Mouse (Mus musculus) spleen, adult 18-20 months (tissue): ENCODE data around the gene Nfrkb.

Experiments
- DNase-seq, 2 experiments: peaks; one replicate each; pipeline ENCODE4 v3.0.0; 2022; ENCODE audit warnings: mixed read lengths in 2 of 2

The Nfrkb gene

DNA sequence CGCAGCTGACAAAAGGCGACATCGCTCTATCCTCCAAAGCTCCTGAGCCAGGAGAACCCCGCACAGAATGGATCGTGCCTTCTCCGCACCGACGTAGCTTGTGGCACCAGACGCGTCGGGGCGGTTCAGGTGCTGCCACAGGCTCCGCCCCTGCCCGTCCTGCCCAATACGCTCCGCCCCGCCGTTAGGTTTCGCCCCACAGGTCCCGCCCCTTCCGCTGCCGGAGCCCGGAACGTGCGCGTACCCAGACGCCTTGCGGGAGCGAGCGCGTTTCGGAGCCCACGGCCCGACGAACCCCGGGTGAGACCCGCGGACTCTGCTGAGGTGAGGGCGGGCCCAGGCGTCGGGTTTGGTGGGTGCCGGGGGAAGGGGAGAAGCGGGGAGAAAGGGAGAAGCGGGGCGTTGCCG is at the start of gene Nfrkb:
Nfrkb (plus strand) TSS at position 246 of the 408 bp plus-strand sequence.
- peak; percentile 92 to 97 for DNase-seq

DNA sequence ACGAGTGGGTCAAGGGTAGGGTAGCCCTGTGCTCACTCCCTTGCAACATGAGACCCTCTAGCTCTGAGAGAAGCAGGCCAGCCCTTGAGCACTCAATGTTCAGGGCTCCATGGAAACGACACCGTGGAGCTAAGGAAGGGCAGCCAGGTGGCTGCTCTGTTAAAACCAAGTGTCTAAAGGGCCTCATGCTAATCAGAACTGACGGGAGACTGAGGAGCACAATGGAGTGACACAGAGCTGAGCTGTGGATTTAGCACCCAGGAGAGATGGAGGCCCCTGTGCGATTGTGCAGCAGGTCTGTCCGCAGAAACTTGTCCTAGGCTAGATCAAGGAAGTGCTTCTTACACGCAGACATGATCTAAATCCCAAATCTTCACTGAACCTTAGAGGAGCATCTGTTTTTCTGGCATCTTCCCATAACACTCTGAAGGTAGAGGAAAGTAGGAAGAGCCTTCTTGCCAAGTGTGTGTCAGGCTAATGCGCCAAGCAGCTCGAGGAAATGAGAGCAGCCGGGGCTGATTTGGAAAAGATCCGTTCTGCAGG is 41.6 kb upstream of the Nfrkb start:
- DNase-seq, result no peak

DNA sequence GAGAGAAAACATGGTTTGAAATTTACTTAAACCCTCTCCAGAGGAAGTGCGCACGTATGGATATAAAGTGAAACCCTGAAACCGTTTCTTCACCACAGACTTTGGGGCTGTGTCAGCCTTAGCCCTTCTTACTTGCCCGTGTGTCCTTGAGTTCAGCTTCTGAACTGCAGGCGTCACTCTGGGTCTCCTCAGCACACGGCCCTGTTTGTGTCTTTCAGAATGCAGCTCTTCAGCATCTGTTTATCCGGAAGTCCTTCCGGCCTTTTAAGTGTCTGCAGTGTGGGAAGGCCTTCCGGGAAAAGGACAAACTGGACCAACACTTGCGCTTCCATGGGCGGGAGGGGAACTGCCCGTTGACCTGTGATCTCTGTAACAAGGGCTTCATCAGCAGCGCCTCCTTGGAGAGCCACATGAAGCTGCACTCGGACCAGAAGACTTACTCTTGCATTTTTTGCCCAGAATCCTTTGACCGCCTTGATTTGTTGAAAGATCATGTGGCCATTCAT is 39.4 kb upstream of the Nfrkb start:
- DNase-seq, result no peak

DNA sequence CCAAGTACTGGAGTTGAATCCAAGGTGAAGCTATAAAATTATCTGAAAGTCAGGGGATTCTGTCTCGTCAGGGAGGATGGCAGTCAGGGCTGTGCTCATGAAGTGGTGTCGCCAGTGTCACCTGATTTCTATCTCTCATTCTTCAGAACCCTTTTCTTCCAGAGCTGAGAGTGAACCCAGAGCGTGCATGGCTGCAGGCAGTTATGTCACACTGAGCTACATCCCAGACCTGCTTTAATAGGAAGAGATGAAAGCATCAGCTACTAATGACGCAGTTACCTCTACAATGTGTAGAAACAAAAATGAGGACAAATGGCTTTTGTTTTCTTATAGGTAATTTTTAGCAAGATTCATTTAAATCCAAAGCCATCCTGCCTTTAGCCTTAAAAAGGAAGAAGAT is 37.5 kb upstream of the Nfrkb start:
- no peak for DNase-seq

DNA sequence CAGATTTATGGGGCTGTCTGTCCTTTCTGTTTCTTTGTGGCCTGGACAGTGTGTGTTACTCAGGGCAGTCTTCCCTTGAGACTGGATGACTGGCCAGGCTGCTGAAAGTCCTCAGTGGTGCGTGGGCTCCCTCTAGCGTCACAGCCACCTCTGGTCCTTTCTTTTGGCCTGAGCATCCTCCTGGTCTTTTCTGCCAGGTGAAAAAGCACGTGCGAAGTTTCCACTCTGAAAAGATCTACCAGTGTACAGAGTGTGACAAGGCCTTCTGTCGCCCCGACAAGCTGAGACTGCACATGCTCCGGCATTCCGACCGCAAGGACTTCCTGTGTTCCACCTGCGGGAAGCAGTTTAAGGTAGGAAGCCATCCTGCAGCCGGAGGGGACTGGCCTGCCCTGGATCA is 37.1 kb upstream of the Nfrkb start:
- DNase-seq, result peak; percentile 29 to 67

DNA sequence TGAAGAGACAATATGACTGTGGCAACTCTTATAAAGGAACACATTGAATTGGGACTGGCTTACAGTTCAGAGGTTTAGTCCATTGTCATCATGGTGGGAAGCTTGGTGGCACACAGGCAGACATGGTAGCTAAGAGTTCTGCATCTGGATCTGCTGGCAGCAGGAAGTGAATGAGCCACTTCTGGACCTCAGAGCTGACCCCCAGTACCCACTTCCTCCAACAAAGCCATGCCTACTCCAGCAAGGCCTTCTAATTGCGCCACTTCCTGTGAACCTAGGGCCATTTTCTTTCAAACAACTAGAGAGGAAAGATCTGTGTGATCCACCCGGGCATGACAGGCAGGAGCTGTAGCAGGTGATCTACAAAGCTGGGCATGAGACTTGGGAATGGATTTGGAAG is 33.3 kb upstream of the Nfrkb start:
- no peak for DNase-seq

DNA sequence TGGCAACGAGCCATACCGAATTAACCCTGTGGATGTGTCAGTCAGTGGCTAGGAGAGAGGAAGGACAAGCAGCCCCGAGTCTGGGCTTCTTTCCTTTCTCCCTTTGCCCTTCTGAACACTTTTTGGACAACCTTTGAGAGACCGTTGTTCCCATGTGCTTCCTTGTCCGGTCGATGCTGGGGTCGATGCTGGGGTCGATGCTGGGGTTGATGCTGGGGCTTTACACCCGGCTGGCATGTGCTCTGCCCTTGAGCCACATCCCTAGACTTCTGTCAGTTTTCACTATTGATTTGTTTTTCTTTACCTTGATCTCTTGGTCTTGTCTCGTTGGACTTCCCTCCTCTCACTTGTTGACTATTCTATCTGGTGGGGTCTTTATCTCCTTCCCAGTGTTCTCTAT is 32.5 kb upstream of the Nfrkb start:
- no peak for DNase-seq

DNA sequence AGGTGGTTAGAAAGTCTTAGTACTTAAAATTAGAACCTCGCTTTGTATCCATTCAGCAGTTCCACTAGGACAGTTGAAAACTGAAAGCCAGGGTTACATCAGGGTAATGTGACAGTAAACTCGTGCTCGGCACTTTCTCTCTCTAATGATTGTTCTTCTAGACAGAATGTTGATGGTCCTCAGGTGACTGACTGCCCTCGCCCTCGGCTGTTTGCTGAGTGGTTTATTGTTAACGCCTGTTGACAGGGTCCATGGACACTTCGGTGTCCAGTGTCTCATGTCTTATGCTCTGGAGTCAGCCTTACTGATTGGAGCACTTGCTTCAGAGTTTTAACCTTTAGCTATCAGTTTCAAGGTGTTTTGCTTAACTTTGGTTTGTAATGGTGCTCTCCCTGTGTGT is 31.9 kb upstream of the Nfrkb start:
- DNase-seq, result no peak

DNA sequence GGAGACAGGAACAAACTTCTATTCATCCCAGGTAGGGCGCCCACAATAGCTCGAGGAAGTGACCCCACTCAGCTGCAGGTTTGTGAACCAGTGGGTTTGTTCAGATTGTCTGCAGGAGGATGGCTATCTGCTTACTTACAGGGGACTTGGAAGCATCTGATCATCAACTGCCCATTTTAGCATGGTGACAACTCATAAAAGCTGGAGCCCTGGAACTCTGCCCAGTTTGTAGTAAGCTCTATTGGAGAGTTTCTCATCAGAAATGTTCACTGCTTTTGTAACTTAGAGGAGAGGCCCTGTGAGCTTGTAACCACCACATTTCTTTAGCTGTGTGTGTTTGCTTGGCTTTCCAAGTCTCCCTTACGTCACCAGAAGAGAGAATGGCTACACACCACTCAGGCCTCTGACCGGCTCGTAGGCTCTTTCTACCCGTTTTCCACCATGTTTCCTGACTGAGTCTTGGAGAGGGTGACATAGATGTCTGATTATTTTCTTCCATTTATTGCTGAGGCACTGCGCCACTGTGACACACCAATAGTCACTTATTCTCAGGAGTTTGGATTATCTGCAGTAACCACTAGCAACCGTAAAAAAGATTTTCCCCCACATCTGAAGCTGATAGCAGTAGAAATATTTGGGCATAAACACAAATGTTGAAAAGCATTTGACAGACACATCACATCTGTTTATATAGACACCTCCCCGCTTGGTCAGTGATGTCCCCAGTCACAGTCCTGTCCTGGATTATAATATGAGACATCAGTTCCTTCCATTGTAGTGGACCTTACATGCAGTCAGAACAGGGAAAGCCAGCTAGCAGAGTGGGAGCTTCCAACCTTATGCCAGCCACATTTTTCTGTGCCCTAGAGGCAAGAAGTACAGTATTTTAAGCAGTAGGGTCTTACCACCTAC is 22.0 kb upstream of the Nfrkb start:
- DNase-seq, result no peak

DNA sequence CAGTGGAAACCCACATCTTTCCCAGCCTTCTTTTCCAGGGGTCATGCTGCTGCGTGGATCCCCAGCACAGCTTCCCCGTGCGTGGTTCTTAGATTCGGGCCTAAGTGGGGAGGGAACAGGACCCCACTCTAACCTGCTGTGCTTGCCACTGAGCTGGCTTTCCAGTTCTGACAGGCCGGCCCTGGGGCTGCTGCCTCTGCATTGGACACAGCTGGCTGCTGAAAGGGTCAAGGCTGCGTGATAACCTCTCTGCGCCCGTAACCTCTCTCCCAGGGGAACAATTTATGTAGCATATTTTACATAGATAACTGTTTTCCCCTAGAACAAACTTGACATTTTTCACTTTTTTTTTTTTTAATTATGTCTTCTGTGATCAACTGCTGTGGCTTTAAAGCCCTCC is 20.9 kb upstream of the Nfrkb start:
- DNase-seq, result no peak

DNA sequence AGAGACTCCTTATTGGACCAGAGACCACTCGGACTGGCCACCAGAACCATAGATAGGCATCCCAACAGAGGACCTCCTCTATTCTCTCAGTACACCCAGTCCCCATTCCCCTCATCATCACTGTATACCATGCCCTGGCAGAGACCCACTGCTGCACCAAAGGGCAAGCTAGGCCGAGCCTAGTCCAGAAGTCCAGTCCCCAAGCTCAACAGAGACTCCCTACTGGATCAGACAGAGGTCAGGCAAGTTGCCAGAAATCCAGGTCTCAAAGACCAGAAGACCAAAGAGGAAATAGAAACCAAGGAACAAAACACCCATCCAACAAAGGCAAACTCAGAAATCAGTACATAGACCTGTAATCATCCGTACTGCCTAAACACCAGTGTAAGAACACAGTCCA is 14.3 kb upstream of the Nfrkb start:
- no peak for DNase-seq

DNA sequence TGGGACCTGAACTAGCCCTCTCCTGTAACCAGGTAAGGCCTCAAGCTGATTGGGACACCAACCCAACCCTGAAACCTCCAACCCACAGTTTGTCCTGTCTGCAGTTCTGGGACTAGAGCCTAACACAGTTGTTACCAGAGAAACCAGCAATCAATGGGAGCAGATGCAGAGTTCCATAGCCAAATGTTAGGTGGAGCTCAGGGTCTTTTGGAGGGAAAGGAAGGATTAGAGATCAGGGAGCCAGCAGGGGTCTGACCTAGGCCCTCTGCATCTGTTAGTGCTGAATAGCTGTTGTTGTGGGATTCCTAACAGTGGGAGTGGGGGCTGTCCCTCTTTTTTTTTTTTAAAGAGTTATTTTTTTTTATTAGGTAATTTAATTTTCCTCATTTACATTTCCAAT is 9.3 kb upstream of the Nfrkb start:
- DNase-seq, result no peak

DNA sequence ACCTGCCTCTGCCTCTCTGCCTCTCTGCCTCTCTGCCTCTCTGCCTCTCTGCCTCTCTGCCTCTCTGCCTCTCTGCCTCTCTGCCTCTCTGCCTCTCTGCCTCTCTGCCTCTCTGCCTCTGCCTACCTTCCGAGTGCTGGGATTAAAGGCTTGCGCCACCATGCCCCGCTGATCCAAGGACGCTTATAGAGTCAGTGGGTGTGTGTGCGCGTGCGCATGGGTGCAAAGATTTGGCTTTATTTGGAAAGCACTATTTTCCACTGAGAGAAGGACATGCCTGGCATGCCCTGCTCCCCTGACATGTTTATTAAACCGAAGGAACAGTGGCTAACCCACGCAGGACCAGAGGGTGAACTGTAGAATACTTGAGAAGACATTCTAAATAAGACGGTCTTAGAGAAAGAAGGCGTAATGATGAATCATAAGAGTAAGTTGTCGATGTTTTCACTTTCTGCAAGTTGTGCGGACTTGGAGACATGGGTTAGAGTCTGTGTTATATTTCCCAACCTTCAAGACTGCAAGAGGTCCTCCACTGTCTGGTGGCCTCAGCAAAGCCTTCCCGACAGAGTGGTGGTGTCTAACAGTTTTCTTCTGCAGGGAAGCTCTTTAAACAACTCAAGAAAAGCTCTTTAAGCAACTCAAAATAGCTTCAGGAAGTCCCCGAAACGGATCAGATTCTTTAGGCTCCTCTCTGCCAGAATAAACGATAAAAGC is 1.0 kb upstream of the Nfrkb start:
- no peak for DNase-seq

DNA sequence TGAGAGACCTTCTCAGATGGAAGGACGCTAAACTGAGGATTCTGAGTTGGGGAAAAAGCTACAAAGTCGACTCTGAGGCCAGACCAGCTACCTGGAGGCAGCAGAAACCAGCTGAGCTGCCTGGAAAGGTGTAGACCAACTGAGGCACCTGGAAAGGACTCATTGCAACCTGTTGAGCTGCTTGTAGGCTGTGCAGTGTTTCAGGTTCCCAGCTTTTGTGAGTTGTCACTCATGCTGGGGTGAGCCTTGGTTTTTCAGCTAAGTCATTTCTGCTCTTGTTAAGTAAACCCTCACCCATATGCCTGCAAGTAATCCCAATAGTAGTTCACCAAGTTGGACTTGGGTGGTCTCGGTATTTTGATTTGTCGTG is 507 bp upstream of the Nfrkb start:
- no peak for DNase-seq

DNA sequence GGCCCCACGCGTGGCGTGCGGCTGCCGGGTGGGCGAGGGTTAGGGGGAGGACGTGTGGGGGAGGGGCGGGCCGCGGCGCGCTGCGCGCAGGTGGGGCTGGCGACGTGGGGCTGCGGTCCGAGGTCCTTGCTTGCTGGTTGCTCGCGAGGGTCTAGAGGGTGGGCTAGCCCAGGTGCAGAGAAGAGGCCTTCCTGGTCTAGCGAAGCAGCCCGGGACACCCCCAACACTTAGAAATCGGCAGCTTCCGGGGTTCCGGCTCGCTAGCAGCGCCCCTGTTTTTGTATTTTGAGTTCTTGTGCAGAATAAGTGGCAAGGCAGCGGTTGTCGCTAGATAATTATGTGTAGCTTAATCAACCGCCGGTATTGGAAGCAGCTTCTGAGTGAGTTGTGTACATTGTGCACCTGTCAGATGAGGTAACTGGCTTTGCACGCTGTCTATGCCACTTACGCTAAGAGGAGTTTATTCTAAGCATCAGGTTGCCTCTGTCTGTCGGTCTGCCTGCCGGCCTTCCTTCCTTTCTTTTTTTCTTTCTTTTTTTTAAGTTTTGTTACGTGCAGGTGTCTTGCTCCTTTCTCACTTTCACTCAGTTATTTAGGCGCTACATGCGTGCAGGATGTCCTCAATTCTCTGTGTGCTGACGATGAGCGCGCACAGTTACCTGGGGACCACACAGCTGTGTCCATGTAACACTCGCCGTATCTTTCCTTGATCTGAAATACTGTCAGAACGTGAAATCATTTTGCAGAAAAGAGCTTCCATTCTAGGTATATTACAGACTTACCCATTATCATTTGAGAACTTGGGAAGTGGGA is 582 bp downstream of the Nfrkb start:
- DNase-seq, result no peak

DNA sequence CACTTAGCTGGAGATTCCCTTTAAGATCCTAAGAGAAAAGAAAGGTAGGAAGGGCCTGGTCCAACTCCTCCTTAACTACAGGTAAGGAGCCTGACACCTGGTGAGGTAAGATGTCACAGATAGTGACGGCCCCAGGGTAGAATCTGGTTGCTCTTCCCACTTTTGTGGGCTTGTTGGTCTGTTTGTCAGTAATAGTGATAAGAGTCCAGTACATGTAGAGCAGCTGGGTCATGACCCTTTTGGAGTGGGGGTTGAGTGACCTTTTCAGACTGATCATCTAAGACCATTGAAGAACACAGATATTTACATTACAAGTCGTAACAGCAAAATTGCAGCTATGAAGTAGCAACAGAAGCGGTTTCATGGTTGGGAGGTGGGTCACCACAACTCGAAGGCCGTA is 1.2 kb downstream of the Nfrkb start:
- DNase-seq, result no peak

DNA sequence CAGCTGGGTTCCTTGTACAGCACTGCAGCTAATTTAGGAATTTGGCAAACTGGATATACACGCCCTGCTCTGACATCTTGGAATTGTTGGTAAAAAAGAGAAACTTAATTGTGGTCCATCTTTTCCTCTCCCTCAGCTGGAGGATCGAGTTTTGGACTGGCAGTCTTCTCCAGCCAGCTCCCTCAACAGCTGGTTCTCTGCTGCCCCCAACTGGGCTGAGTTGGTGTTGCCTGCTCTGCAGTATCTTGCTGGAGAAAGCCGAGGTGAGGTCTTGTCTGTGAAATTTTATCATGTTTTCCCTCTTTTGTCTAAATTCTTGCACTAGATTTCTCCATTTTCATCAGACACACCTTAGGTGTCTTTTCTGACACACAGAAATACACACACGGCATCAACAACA is 14.4 kb downstream of the Nfrkb start:
- DNase-seq, result peak; percentile 30 to 73

DNA sequence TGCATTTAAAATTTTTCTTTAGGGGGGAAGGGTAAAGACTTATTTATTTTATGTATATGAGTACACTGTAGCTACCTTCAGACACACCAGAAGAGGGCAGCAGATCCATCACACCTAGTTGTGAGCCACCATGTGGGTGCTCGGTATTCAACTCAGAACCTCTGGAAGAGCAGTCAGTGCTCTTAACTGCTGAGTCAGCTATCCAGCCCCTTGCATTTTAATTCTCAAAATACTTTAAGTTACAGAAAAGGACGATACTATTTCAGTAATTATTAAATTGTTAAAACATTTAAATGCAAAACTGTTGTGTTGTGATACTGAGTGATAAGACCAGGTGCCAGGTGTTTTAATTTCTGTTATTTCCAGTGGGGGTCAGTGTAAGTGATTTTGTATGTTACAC is 18.3 kb downstream of the Nfrkb start:
- no peak for DNase-seq

DNA sequence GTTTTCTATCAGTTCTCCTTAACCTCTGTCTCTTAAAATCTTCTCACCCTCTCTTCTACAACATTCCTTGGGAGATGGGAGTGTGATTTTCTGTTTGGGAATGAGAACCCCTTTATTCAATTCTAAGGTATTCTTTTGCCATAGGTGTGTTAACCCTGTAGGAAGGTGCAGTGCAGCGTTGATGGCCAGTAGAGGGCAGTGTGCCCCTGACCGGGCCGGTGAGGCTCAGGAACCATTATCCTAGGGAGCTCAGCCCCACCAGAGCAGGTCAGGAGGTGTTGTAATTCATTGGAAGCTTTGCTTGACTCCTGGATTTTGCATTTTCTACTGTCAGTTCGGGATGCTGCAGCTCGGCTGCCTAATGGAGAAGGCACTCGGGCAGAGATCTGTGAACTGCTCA is 19.2 kb downstream of the Nfrkb start:
- DNase-seq, result no peak

DNA sequence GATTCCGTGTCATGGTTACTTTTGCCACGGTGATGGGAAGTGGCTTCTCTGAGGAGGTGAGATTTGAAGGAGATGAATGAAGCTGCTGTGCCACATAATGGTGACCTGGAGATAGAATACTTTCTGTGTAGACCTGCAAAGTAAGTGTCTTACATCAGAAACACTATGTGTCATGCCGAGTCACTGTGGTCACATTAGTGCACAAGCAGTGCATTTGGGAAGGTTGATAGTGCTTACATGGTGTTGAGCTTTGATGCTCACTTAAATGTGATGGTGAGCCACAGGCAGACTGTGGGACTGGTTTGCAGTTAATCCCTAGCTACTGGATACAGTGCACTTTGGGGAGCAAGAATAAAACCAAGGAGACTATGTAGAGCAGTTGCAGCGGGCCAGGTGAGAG is 26.2 kb downstream of the Nfrkb start:
- DNase-seq, result no peak

DNA sequence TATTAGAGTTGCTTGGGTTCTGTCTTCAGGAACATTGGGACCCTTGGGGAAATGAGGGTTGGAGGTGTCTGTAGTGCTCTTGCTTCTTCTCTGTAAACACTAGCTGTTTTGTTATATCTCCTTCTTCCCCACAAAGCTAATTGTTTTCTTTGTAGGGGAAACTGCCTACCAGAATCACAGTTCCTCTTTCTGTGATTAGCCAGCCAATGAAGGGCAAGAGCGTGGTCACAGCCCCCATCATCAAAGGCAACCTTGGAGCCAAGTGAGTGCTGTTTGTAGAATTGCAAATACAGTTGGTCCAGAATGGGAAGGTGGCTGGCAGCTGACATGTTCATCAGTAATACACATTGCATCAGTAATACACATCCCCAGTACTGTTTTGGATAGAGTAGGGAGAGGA is 32.8 kb downstream of the Nfrkb start:
- DNase-seq, result no peak

DNA sequence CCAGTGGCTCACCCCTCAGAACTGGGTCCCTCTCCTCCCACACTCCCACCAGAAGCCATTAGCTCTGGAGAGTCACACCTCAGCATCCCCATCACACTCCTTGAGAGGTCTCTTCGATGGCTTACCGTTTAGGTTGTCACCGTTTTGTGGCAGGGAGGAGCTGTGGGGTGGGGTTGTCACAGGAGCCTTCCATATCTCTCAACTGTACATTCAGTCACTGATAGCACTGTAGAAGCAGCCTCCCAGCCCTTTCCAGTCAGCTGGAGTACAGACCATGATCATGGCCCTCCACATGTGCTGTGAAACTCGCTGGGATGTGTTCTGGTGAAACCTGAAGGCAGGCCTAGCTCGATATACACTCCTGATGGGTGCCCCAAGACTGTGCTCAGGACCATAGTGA is 36.2 kb downstream of the Nfrkb start:
- no peak for DNase-seq

DNA sequence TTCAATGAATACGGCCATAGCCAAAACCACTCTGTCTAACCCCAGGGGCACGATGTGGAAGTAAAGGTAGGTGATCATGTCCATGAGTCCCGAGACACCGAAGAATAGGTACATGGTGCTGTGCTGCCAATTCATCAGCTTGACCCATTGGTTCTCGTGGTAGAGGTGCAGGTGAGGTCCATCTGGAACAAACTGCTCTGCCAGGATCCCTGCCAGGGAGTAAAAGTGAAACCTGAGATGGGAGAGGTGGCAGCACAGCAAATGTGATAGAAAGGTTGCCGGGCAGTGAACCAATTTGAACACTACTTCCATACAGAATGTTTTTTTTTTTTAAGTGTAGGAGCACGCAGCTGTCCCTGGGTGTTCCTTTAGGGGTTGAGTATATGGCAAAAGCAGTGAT is 43.0 kb downstream of the Nfrkb start:
- no peak for DNase-seq
